Mouse (Mus musculus) neural tube, embryonic 12.5 days (tissue): ENCODE data around the gene Npy4r. TPM values are rescaled to one million over a fixed set of nuclear protein-coding genes. Genes with fewer than 3 reads are reported as not detected.

ENCODE experiments used
- ATAC-seq: fragments of 200-750 bp; cut with Nextera tagmentation; 2 replicates; pipeline ENCODE4 v1.8.0; 2017; ENCODE audit warnings: low read depth, mild to moderate bottlenecking, moderate TSS enrichment, moderate library complexity; ENCODE audit not compliant: low FRiP score
- H3K27ac ChIP-seq: fragments of 300-500 bp; sonication (generic); 2 replicates; pipeline ENCODE4 v1.5.1; 2016
- H3K27me3 ChIP-seq: fragments of 300-500 bp; sonication (generic); replicated peaks from 2 replicates; pipeline ENCODE4 v1.6.1; 2016; ENCODE audit warnings: mild to moderate bottlenecking
- H3K36me3 ChIP-seq: fragments of 300-500 bp; sonication (generic); 2 replicates; pipeline ENCODE4 v1.6.1; 2016; ENCODE audit warnings: mild to moderate bottlenecking
- H3K4me1 ChIP-seq: fragments of 300-500 bp; sonication (generic); 2 replicates; pipeline ENCODE4 v1.6.1; 2016
- H3K4me2 ChIP-seq: fragments of 300-500 bp; sonication (generic); replicated peaks from 2 replicates; pipeline ENCODE4 v1.6.1; 2016; ENCODE audit warnings: mild to moderate bottlenecking
- H3K4me3 ChIP-seq: fragments of 300-500 bp; sonication (generic); 2 replicates; pipeline ENCODE4 v1.5.1; 2016
- H3K9ac ChIP-seq: fragments of 300-500 bp; sonication (generic); 2 replicates; pipeline ENCODE4 v1.6.1; 2016; ENCODE audit warnings: mild to moderate bottlenecking
- H3K9me3 ChIP-seq: fragments of 300-500 bp; sonication (generic); 2 replicates; pipeline ENCODE4 v1.6.1; 2016; ENCODE audit warnings: mild to moderate bottlenecking
- WGBS: fragments of 180-500 bp; shearing (Covaris S2); methylation state at CpG from one replicate; pipeline ENCODE4 v1.1.7; 2016; 5-methylcytosine and 5-hydroxymethylcytosine counted together
- polyA plus RNA-seq: library from polyadenylated mRNA; unstranded; fragments of >200 nt; fragmentation: Nextera tagmentation; extraction: Ambion mirVana; gene quantifications from 2 replicates; pipeline ENCODE4 v1.2.1, GENCODE M21; 2016

Gene Npy4r
- polyA plus RNA-seq: 0.05 TPM in 2 replicates

DNA sequence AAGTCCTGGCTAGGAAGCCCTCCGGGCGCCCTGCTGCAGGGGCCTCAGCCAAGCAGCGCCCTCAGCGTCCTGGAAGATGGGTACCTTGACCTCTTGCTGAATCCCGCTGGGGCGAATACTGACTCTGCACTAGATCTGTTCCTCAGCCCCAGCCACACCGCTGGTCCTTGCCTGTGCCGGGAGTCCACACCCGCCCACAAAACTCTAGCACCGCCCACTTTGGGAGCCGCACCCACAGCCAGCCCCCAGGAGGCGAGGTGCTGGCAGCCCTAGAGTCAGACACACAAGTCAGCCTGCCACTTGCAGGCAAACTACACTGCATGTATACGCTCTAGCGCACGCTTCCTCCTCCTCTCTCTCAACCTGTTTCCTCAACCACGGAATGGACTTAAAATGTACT is at the start of gene Npy4r:
Npy4r (minus strand) TSS at position 148 of the 400 bp plus-strand sequence.
- Histone ChIP-seq H3K4me3 (no peak within 1 kb of the TSS), H3K27ac (no peak within 1 kb of the TSS), H3K9ac (no peak within 1 kb of the TSS), H3K4me2 (peak within 1 kb of the TSS; percentile 20), H3K27me3 (no peaks in the 10 kb centered on the region), H3K36me3 (no peaks in the 10 kb centered on the region), H3K4me1 (no peaks in the 10 kb centered on the region), H3K9me3 (no peaks in the 10 kb centered on the region)
- 23% methylated on average over 16 of the region's 16 CpGs for WGBS
- ATAC-seq: 0 out of 2 replicates have a peak, but pooled peaks have one; percentile 14

DNA sequence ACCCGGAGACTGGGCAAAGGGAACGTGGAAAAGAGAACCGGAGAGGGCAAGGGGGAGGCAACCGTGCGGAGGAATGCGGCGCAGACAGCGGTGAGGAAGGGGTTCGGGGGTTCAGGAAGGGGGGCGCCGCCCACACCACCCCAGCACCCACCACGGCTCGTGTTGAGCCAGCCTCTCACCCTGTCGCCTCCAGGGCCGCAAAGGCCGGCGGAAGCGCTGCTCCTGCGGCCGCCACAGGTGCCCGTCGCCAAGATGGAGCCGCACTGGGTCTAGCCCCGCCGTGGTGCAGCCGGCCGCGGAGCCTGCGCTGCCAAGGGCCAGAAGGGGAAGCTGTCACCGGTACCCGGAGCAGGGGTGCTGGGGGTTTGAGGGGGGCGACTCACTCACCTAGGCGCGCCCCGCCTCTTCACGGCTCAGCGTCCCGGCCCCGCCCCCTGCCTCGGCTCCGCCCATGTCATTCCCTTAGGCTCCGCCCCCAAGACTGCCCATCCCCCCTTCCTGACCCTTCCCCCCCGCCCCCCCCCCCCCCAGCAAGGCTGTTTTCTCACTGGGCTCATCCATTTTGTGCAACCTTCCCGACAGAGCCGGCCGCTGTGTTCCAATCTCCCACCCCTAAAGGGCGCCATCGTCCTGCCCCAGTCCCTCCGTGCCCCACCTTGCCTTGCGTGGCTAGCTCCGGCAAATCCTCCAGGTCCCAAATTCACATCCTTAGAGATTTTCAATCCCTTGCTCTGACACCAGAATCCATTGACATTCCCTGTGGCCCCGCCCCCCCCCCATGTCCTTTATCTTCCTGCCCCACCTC is 49.1 kb upstream of the Npy4r start, which contains the start of gene Gprin2:
Gprin2 (minus strand) TSS at position 423 of the 805 bp plus-strand sequence.
- H3K27me3 ChIP-seq: 0 out of 2 replicates have a peak, but pooled peaks cover 3% of the 10 kb centered on the region

DNA sequence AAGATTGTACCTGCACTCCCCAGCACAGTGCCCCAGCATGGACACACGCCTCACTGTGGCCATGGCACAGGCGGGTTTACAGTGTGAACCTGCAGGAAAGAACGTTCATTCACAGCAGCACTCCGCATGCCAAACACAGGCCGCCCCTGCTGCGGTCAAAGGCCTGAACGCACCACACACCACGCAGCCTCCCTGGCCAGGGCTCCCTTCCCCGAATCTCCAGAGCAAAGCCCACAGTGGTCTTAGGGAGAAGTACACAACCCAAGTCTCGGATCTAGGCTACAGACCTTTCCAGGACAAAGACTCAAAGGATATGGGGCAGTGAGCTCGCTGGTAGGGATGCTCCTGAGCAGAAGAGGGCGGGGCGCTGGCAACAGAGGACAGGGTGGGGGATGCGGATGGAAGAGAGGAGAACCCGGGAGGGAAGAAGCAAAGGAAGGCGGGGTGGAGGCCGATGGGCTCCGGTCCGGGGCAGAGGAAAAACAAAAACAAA is 48.5 kb upstream of the Npy4r start:
- Histone ChIP-seq H3K9me3 (no peaks in the 10 kb centered on the region), H3K4me1 (peaks cover 5% of the 10 kb centered on the region; the same call in 1 of the 2 replicates), H3K4me3 (peak overlapping the region; percentile 78), H3K27me3 (0 out of 2 replicates have a peak, but pooled peaks cover 3% of the 10 kb centered on the region), H3K4me2 (peak overlapping the region; percentile 97), H3K27ac (no peak overlapping the region), H3K9ac (peak overlapping the region; percentile 67), H3K36me3 (no peaks in the 10 kb centered on the region)
- 2% methylated on average over 18 of the region's 19 CpGs for WGBS
- peak; percentile 84 for ATAC-seq

More for the DNA sequence above, 49.1 kb upstream of the Npy4r start, which contains the start of gene Gprin2:
- H3K36me3 ChIP-seq: no peaks in the 10 kb centered on the region
- H3K27ac ChIP-seq: no peak within 1 kb of the TSS
- peak within 1 kb of the TSS; percentile 97 for H3K4me2 ChIP-seq
- WGBS: 3% methylated on average over 49 of the region's 52 CpGs
- H3K4me1 ChIP-seq: peaks cover under 1% of the 10 kb centered on the region; the same call in 1 of the 2 replicates
- H3K9ac ChIP-seq: peak within 1 kb of the TSS; percentile 67
- peak within 1 kb of the TSS; percentile 78 for H3K4me3 ChIP-seq
- no peaks in the 10 kb centered on the region for H3K9me3 ChIP-seq
- ATAC-seq: peak; percentile 72

DNA sequence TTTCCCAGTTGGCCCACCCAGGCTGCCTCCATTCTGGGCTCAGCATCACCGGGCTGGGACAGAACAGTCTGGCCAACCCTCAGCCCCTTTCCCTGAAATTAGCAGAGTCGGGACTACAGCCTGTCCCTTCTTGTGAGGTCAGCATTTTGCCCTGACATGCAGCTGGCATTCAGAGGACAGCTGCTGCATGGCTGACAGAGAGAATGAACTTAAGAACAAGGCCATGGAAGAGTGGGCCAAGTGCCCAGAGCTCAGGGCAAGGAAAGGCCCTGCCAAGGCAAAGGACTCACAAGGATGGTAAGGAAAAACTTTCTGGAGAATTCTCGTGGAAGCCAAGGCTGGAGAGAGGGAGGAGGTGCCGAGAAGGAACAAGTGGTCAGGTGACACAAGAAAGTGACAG is 44.4 kb upstream of the Npy4r start:
- no peak overlapping the region for H3K9ac ChIP-seq
- H3K27me3 ChIP-seq: 0 out of 2 replicates have a peak, but pooled peaks cover 3% of the 10 kb centered on the region
- peaks cover 5% of the 10 kb centered on the region; the same call in 1 of the 2 replicates for H3K4me1 ChIP-seq
- no peak overlapping the region for H3K27ac ChIP-seq
- no peak for ATAC-seq
- 0 out of 2 replicates have a peak, but pooled peaks cover 11% of the 10 kb centered on the region for H3K36me3 ChIP-seq
- no peak overlapping the region for H3K4me2 ChIP-seq
- WGBS: 56% methylated on average over 4 of the region's 4 CpGs
- no peaks in the 10 kb centered on the region for H3K9me3 ChIP-seq
- H3K4me3 ChIP-seq: no peak overlapping the region

DNA sequence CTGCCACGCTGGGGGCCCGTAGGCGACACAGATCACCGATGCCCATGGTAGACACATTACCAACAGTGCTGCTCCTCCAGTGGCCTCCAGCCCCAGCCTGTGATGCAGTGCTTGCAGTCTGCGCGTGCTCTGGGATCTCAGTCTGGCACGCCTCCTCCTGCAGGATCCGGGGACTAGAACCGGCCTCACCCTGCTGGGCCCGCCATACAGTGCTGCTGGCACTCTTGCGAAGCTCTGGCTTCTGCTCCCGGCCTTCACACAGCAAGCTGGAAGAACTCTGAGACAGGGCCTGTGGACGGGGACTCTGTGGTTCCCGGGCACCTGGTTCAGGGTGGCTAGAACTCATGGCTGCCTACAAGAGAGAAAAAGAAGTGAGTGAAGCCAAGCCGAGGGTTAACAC is 43.2 kb upstream of the Npy4r start:
- no peak overlapping the region for H3K4me2 ChIP-seq
- 0 out of 2 replicates have a peak, but pooled peaks cover 11% of the 10 kb centered on the region for H3K36me3 ChIP-seq
- H3K9ac ChIP-seq: no peak overlapping the region
- no peak for ATAC-seq
- WGBS: 87% methylated on average over 15 of the region's 15 CpGs
- H3K27me3 ChIP-seq: peaks cover 3% of the 10 kb centered on the region; the same call in 1 of the 2 replicates
- no peak overlapping the region for H3K4me3 ChIP-seq
- no peak overlapping the region for H3K27ac ChIP-seq
- peaks cover 5% of the 10 kb centered on the region; the same call in 1 of the 2 replicates for H3K4me1 ChIP-seq
- no peaks in the 10 kb centered on the region for H3K9me3 ChIP-seq

DNA sequence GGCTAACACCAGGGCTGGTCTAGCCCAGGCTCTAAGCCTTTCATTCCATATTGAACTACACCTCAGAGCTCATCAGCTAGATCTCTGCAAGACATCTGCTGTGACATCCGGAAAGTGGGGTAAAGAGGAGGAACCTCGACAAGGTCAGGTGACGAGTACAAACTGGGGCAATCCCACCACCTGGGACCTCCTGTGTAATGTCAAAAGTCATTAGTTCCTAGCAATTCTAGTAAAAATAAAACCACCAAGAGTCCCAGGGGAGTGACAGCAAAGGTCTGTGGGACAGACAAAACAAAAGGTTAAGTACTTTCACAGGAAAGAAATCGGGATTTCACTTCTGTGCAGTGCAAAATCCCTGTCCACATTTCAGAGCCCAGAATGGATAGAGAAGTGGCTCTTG is 41.6 kb upstream of the Npy4r start:
- H3K27ac ChIP-seq: no peak overlapping the region
- WGBS: 81% methylated on average over 4 of the region's 4 CpGs
- no peaks in the 10 kb centered on the region; the same call in 1 of the 2 replicates for H3K27me3 ChIP-seq
- H3K9ac ChIP-seq: no peak overlapping the region
- H3K9me3 ChIP-seq: no peaks in the 10 kb centered on the region
- no peak overlapping the region for H3K4me3 ChIP-seq
- H3K36me3 ChIP-seq: 0 out of 2 replicates have a peak, but pooled peaks cover 11% of the 10 kb centered on the region
- no peak overlapping the region for H3K4me2 ChIP-seq
- no peak for ATAC-seq
- peaks cover 5% of the 10 kb centered on the region; the same call in 1 of the 2 replicates for H3K4me1 ChIP-seq

DNA sequence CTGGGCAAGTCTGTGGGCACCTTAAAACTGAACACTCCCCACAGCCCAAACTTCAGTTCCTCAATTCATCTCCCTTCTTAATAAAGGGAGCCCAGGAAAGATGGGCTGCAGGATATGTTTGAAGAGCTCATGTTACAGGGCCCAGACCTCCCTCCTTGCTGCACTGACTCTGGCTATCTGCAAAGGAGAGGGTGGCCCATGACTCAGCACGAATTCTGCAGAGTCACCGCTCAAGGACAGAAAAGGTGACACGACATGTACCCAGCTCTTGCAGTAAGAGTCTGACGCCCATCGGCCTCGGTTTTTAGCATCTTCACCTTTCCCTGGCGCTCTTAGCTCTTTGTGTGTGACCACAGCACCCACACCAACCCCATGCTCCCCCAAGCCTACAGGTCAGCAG is 38.1 kb upstream of the Npy4r start:
- 0 out of 2 replicates have a peak, but pooled peaks cover 10% of the 10 kb centered on the region for H3K36me3 ChIP-seq
- WGBS: 73% methylated on average over 7 of the region's 7 CpGs

DNA sequence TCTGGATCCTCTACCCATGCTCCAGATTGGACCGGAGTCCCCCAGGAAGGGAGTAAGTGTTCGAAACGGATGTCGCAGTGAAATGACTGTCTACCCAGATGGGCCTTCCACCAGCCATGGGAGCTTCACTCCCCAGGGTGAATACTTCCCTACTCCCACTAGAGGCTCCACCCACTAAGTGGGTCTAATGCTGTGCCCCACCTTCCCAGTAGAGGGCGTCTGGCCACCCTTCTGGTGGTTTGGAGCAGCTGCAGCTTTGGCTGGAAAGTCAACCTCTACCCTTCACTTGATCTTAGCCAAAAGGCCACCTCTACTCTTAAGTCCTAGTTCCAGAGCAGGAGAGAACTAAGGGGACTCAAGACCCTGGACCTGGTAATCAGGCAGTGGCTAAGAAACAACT is 36.3 kb upstream of the Npy4r start:
- WGBS: 71% methylated on average over 5 of the region's 5 CpGs
- Histone ChIP-seq H3K27ac (no peak overlapping the region), H3K4me2 (no peak overlapping the region), H3K4me1 (no peaks in the 10 kb centered on the region), H3K9ac (no peak overlapping the region), H3K4me3 (no peak overlapping the region), H3K27me3 (no peaks in the 10 kb centered on the region; the same call in 1 of the 2 replicates), H3K9me3 (no peaks in the 10 kb centered on the region), H3K36me3 (no peaks in the 10 kb centered on the region)
- no peak for ATAC-seq

More for the DNA sequence above, 38.1 kb upstream of the Npy4r start:
- H3K27ac ChIP-seq: no peak overlapping the region
- no peak overlapping the region for H3K4me3 ChIP-seq
- no peak for ATAC-seq
- no peaks in the 10 kb centered on the region for H3K4me1 ChIP-seq
- no peaks in the 10 kb centered on the region for H3K9me3 ChIP-seq
- H3K27me3 ChIP-seq: no peaks in the 10 kb centered on the region; the same call in 1 of the 2 replicates
- H3K4me2 ChIP-seq: no peak overlapping the region
- H3K9ac ChIP-seq: no peak overlapping the region

DNA sequence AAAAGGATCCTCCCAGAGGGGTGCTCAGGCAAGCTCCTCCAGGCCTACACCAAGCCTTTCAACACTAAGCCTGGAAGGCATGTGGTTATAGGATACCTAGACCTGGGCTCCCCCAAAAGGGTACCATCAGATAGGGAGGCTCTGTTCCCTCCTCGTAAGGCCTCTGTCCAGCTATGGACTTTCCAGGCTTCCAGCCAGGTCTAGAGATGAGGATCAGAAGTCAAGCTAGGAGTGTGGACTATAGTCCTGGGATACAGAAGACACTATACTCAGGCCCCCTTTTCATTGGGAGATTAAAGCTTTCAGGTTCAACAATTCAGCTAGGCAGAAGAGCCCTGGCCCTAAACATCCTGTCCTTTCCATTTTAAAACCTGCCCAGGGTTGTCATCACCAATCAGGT is 30.8 kb upstream of the Npy4r start:
- ATAC-seq: no peak
- WGBS: 91% methylated on average over 1 of the region's 1 CpGs
- Histone ChIP-seq H3K4me1 (no peaks in the 10 kb centered on the region), H3K36me3 (no peaks in the 10 kb centered on the region), H3K9me3 (0 out of 2 replicates have a peak, but pooled peaks cover 5% of the 10 kb centered on the region), H3K9ac (no peak overlapping the region), H3K27me3 (no peaks in the 10 kb centered on the region), H3K4me2 (no peak overlapping the region), H3K27ac (no peak overlapping the region), H3K4me3 (no peak overlapping the region)

DNA sequence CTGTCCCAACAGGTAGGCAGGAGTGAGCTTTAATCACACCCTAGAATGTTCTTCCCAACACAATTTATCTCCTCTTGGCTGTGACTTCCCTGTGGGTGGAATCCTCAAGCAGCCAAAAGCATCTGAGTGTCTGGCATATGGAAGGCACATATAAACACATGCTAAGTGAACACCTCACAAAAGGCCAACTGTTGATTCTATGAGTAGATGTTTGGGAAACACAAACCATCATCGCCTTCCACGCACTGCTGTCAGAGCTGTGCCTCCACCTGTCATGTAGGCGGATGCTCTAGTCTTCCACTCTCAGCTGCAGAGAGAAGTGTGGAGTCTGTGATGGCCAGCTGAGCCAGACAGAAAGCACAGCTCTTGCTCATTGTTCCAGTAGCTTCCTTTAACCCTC is 27.1 kb upstream of the Npy4r start:
- Histone ChIP-seq H3K4me1 (no peaks in the 10 kb centered on the region), H3K27me3 (no peaks in the 10 kb centered on the region), H3K4me2 (no peak overlapping the region), H3K27ac (no peak overlapping the region), H3K4me3 (no peak overlapping the region), H3K9ac (no peak overlapping the region), H3K9me3 (0 out of 2 replicates have a peak, but pooled peaks cover 5% of the 10 kb centered on the region), H3K36me3 (no peaks in the 10 kb centered on the region)
- WGBS: 95% methylated on average over 3 of the region's 3 CpGs
- ATAC-seq: no peak

DNA sequence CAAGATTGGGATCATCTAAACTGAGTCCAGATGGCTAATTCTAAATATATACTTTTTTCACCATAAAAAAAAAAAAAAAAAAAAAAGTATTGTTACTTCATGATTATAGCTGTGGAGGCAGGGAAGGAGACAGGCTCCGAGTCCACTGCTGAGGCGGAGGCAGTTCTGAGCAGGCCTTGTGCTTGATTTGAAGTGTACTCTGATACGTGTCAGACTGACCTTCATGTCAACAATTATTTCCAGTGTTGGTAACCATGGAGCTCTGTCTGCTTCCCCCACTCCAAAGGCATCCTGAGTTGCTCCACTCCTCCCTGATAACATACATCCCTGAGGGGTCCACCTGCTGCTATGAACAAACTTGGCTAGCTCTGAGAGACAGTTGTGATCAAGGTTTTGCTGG is 18.8 kb upstream of the Npy4r start:
- Histone ChIP-seq H3K27me3 (no peaks in the 10 kb centered on the region), H3K9ac (no peak overlapping the region), H3K4me3 (no peak overlapping the region), H3K4me2 (no peak overlapping the region), H3K36me3 (no peaks in the 10 kb centered on the region), H3K9me3 (no peaks in the 10 kb centered on the region), H3K27ac (no peak overlapping the region), H3K4me1 (no peaks in the 10 kb centered on the region)
- WGBS: 88% methylated on average over 3 of the region's 3 CpGs
- no peak for ATAC-seq

DNA sequence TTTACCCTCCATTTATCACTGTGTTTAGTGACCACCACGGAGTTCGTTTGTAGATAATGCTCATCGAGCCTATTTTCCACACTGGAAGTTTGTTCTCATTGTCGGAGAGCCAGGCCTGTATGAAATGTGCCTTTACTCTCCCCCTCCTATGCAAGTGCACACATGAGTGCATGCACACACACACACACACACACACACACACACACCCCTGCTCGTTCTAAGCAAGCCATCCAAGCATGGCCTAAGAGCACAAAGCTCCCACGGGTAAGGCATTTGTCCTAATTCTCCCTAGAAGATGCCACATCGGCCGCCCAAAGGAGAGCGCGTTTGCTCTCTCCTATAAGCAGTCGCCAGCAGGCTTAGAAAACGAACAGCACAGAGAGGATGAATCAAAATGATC is 3.5 kb upstream of the Npy4r start:
- no peaks in the 10 kb centered on the region for H3K4me1 ChIP-seq
- no peaks in the 10 kb centered on the region for H3K27me3 ChIP-seq
- no peaks in the 10 kb centered on the region for H3K9me3 ChIP-seq
- no peak for ATAC-seq
- H3K4me3 ChIP-seq: no peak overlapping the region
- H3K9ac ChIP-seq: no peak overlapping the region
- H3K27ac ChIP-seq: no peak overlapping the region
- no peak overlapping the region for H3K4me2 ChIP-seq
- no peaks in the 10 kb centered on the region for H3K36me3 ChIP-seq
- WGBS: 69% methylated on average over 12 of the region's 12 CpGs
